Mouse (Mus musculus) hindbrain, postnatal 0 days (tissue): ENCODE measurements around the gene Atg2a. TPM values are rescaled to one million over a fixed set of nuclear protein-coding genes. Genes with fewer than 3 reads are reported as not detected.

Experiments
- ATAC-seq: fragments of 200-750 bp; cut with Nextera tagmentation; 2 replicates; pipeline ENCODE4 v1.8.0; 2017; ENCODE audit warnings: mild to moderate bottlenecking, moderate TSS enrichment, moderate library complexity
- DNase-seq: peaks from one replicate; pipeline ENCODE4 v3.0.0-alpha.2; 2015; ENCODE audit warnings: low spot score
- H3K27ac ChIP-seq: fragments of 300-500 bp; sonication (generic); 2 replicates; pipeline ENCODE4 v1.5.1; 2014; ENCODE audit warnings: mild to moderate bottlenecking
- H3K27me3 ChIP-seq: fragments of 300-500 bp; sonication (generic); 2 replicates; pipeline ENCODE4 v1.6.1; 2014; ENCODE audit warnings: low read length, mixed read lengths; ENCODE audit not compliant: insufficient read depth
- H3K36me3 ChIP-seq: fragments of 300-500 bp; sonication (generic); 2 replicates; pipeline ENCODE4 v1.6.1; 2014; ENCODE audit warnings: low read length, mixed read lengths; ENCODE audit not compliant: insufficient read depth
- H3K4me1 ChIP-seq: fragments of 300-500 bp; sonication (generic); 2 replicates; pipeline ENCODE4 v1.6.1; 2014; ENCODE audit warnings: antibody characterized with exemption, low read length, mixed read lengths; ENCODE audit not compliant: insufficient read depth
- H3K4me2 ChIP-seq: fragments of 300-500 bp; sonication (generic); 2 replicates; pipeline ENCODE4 v1.6.1; 2014; ENCODE audit warnings: low read depth, mild to moderate bottlenecking, low read length, moderate library complexity, mixed read lengths
- H3K4me3 ChIP-seq: fragments of 300-500 bp; sonication (generic); 2 replicates; pipeline ENCODE4 v1.5.1; 2014; ENCODE audit warnings: low read length
- H3K9ac ChIP-seq: fragments of 300-500 bp; sonication (generic); replicated peaks from 2 replicates; pipeline ENCODE4 v1.6.1; 2014; ENCODE audit warnings: mild to moderate bottlenecking, low read length, moderate library complexity, mixed read lengths
- H3K9me3 ChIP-seq: fragments of 300-500 bp; sonication (generic); 2 replicates; pipeline ENCODE4 v1.6.1; 2016; ENCODE audit warnings: low read length, mixed read lengths
- CTCF ChIP-seq: IDR thresholded peaks from 2 replicates; pipeline ENCODE4 v1.5.1; 2016; ENCODE audit warnings: antibody characterized with exemption, control low read depth, low read depth
- WGBS: fragments of 180-500 bp; shearing (Covaris S2); extraction: QIAGEN DNeasy Blood & Tissue Kit; methylation state at CpG from one replicate; pipeline ENCODE4 v1.1.7; 2014; 5-methylcytosine and 5-hydroxymethylcytosine counted together
- polyA plus RNA-seq: library from polyadenylated mRNA; unstranded; fragments of >200 nt; fragmentation: Nextera tagmentation; extraction: Ambion mirVana; gene quantifications from 2 replicates; pipeline ENCODE4 v1.2.1, GENCODE M21; 2015
- total RNA-seq: library from RNA; depleted of rRNA; stranded (reverse); fragments of >200 nt; gene quantifications from 2 replicates; pipeline ENCODE4 v1.2.3, GENCODE M21; 2014

Atg2a gene
- total and polyA plus RNA-seq, 2 experiments from 2014 or later: 8.9 to 43.4 TPM

DNA sequence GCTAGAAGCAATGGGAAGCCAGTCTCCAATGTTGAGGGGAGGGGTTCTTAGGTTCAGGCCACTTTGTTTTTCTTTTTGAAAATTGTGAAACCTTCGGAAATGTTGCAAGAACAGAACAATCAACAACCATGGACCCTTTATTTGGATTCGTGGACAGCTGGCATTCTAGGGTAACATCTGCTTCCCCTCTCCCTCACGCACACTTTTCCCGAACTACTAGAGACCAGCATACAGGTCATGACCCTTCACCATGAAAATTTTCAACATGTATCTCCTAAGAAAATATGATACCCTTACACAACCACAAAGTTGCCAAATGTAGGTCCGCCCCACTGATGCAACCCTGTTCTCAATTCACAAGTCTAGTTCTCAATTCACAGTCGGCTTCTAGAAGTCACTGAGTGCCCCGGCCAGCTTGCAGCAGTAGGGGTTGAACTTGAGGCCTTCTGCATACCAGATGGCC, 27.2 kb downstream of the Atg2a start:
- no peaks in the 10 kb centered on the region for H3K4me1 ChIP-seq

DNA sequence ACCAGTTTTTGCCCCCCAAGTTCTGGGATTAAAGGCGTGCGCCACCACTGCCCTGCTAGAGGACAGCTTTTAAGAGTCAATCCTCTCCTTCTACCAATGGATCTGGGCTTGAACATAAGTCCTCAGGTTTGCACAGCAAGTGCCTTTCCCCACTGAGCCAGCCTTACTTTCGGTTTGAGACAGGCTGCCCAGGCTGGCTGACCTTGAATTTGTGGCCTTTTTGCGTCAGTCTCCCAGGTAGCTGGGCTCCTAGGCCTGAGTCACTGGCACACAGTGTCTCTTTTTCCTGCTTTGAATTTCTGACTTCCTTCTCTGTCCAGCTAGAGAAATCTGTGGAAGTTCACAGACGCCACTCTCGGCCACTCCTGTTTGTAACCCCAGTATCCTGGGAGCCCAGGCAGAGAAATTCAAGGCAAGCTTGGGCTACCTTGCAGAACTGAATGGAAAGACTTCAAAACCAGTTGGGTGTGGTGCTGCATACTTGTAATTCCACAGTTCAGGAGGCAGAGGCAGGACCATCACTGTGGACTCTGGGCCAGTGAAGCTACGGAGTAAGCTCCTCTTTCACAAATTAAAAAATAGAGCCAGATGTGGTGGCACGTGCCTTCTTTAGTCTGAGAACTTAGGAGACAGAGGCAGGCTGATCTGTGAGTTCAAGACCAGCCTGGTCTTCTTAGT, 28.5 kb downstream of the Atg2a start:
- TF ChIP-seq CTCF: no peak
- Histone ChIP-seq H3K27ac (no peak overlapping the region), H3K4me1 (no peaks in the 10 kb centered on the region), H3K4me3 (no peak overlapping the region), H3K36me3 (no peaks in the 10 kb centered on the region), H3K9me3 (no peaks in the 10 kb centered on the region), H3K9ac (no peak overlapping the region), H3K4me2 (no peak overlapping the region), H3K27me3 (no peaks in the 10 kb centered on the region)
- ATAC-seq: no peak
- 89% methylated on average over 8 of the region's 8 CpGs for WGBS
- DNase-seq: no peak

More for the DNA sequence above, 27.2 kb downstream of the Atg2a start:
- no peak for DNase-seq
- no peak for ATAC-seq
- Histone ChIP-seq H3K4me3 (no peak overlapping the region), H3K9me3 (no peaks in the 10 kb centered on the region), H3K4me2 (no peak overlapping the region), H3K27ac (no peak overlapping the region), H3K36me3 (no peaks in the 10 kb centered on the region), H3K9ac (no peak overlapping the region), H3K27me3 (no peaks in the 10 kb centered on the region)
- TF ChIP-seq CTCF: no peak
- 81% methylated on average over 7 of the region's 7 CpGs for WGBS

DNA sequence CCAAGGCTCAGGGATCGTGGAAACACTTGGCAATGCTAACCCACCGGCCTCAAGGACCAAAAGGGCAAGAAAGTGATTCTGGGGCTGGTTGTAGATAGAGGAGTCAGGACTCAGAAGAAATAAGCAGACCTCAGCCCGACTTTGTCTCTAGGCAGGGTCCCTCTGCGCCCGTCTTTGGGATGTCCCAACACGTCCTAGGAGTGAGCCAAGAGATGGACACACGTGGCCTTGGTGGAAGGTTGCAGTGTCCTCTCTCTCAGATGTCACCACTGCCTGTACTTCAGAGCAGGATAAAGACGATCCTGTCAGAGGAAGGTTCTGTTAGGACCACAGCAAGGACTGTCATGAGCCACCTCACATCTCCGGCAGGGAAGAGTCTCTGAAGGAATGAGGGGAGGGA, 29.2 kb downstream of the Atg2a start:
- Histone ChIP-seq H3K27me3 (no peaks in the 10 kb centered on the region), H3K27ac (no peak overlapping the region), H3K9me3 (no peaks in the 10 kb centered on the region), H3K4me2 (no peak overlapping the region), H3K36me3 (no peaks in the 10 kb centered on the region), H3K4me3 (no peak overlapping the region), H3K4me1 (peaks cover 1% of the 10 kb centered on the region), H3K9ac (no peak overlapping the region)
- no peak for TF ChIP-seq CTCF
- ATAC-seq (no peak), DNase-seq (no peak)
- WGBS: 59% methylated on average over 9 of the region's 9 CpGs

DNA sequence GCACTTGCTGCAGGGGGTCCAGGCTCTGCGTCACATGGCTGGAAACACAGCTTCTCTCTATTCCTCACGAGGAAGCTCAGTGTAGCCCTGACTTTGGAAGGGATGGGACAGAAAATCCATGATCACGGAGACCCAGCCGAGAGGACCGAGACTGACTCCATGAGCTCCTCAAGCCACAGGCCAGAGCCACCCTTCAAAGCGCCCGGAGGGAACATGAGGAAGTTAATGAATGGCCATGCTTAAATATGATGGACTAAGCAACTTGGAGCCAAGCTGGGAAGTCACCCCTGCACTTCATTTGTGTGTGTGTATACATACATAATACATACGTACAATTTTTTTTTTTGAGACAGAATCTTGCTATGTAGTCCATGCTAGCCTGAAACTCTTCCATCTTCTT, 29.7 kb downstream of the Atg2a start:
- no peak for DNase-seq
- no peak for TF ChIP-seq CTCF
- Histone ChIP-seq H3K4me1 (peaks cover 7% of the 10 kb centered on the region), H3K9ac (no peak overlapping the region), H3K27ac (no peak overlapping the region), H3K36me3 (no peaks in the 10 kb centered on the region), H3K9me3 (no peaks in the 10 kb centered on the region), H3K4me3 (no peak overlapping the region), H3K27me3 (no peaks in the 10 kb centered on the region), H3K4me2 (no peak overlapping the region)
- 42% methylated on average over 8 of the region's 8 CpGs for WGBS
- no peak for ATAC-seq

DNA sequence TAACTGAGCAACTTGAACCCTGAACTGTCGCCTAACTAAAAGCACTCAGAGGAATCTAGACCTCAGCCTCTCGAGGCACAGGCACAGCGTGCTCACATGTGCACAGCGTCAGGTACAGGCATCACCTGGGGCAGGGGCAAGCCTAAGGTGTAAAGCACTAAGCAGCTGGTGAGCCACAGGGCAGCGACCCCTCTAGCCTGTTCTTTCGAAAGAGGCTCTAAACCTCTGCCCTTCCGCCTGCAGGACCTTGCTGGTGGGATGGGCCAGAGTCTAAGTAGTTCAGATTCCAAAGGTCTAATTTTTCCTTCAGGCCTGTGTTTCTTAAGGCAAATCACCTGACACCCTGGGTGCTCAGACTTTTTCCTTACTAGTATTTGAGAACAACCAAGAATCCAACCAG, 30.6 kb downstream of the Atg2a start:
- DNase-seq: no peak
- WGBS: 71% methylated on average over 7 of the region's 7 CpGs
- no peak overlapping the region for H3K27ac ChIP-seq

DNA sequence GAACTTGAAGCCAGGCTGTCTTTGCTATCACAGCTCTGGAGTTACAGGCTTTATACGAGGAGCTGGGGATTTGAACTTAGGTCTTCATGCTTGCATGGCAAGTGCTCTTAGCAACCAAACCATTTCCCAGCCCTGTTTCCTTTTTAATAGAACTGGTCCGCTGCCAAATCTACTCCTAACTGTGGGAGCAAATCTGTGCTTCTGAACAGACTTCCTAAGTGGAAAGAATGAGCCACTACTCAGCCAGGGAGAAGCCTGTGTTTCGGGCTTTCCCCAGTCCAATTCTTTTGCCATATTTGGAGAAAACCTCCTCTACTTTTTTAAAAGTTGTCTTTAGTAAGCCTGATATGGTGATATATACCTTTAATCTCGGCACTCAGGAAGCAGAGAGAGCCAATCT, 31.3 kb downstream of the Atg2a start:
- Histone ChIP-seq H3K9ac (no peak overlapping the region), H3K9me3 (no peaks in the 10 kb centered on the region), H3K4me2 (no peak overlapping the region), H3K27me3 (no peaks in the 10 kb centered on the region), H3K4me1 (peaks cover 10% of the 10 kb centered on the region), H3K4me3 (no peak overlapping the region), H3K36me3 (no peaks in the 10 kb centered on the region), H3K27ac (no peak overlapping the region)
- 83% methylated on average over 4 of the region's 4 CpGs for WGBS
- no peak for TF ChIP-seq CTCF
- DNase-seq: no peak
- no peak for ATAC-seq

More for the DNA sequence above, 30.6 kb downstream of the Atg2a start:
- TF ChIP-seq CTCF: no peak
- H3K9ac ChIP-seq: no peak overlapping the region
- no peaks in the 10 kb centered on the region for H3K27me3 ChIP-seq
- no peak for ATAC-seq
- H3K4me1 ChIP-seq: peaks cover 7% of the 10 kb centered on the region
- H3K9me3 ChIP-seq: no peaks in the 10 kb centered on the region
- no peak overlapping the region for H3K4me3 ChIP-seq
- H3K4me2 ChIP-seq: no peak overlapping the region
- no peaks in the 10 kb centered on the region for H3K36me3 ChIP-seq

DNA sequence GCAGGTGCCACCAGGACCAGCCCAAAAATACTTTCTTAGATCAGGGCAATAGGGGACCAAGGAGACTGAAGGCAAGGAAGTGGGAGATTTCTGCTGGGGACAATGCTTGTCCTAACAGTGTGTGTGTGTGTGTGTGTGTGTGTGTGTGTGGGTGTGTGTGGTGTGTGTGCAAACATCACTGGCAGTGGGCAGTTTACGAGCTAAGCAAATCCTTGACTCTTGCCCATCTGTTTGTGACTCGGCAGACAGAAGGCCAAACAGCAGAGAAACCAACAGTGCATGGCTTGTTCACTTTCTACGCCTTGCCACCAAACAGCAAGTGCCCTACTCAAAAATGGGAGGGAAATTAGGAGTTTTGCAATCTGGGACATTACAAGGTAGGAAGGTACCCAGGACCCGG, 32.1 kb downstream of the Atg2a start:
- H3K27me3 ChIP-seq: no peaks in the 10 kb centered on the region
- no peak overlapping the region for H3K27ac ChIP-seq
- no peak overlapping the region for H3K4me3 ChIP-seq
- no peak overlapping the region for H3K9ac ChIP-seq
- WGBS: 82% methylated on average over 4 of the region's 4 CpGs
- no peaks in the 10 kb centered on the region for H3K9me3 ChIP-seq
- H3K4me2 ChIP-seq: no peak overlapping the region
- H3K4me1 ChIP-seq: peaks cover 19% of the 10 kb centered on the region
- no peak for TF ChIP-seq CTCF
- no peak for ATAC-seq
- no peaks in the 10 kb centered on the region for H3K36me3 ChIP-seq
- DNase-seq: no peak
